Mouse (Mus musculus) spleen, adult 12 weeks (tissue): ENCODE data around the gene Rnpepl1.

Experiments used
- DNase-seq: peaks from one replicate; pipeline ENCODE4 v3.0.0; 2022; ENCODE audit warnings: low spot score

Rnpepl1 gene

GRCm38 (mm10) chr1:92910239-92910885 is at the start of gene Rnpepl1:
TSS of gene Rnpepl1 (plus strand) at chr1:92910783.
- DNase-seq: peak; percentile 68

- no peak for DNase-seq
These were observed 49.1 kb upstream of the Rnpepl1 start for GRCm38 (mm10) chr1:92861503-92861902.

GRCm38 (mm10) chr1:92863268-92863667 is 47.3 kb upstream of the Rnpepl1 start:
- DNase-seq: no peak

GRCm38 (mm10) chr1:92866170-92866569 is 44.4 kb upstream of the Rnpepl1 start:
- no peak for DNase-seq

- no peak for DNase-seq
These were observed 40.6 kb upstream of the Rnpepl1 start for GRCm38 (mm10) chr1:92869985-92870384.

GRCm38 (mm10) chr1:92872666-92873065 is 37.9 kb upstream of the Rnpepl1 start:
- no peak for DNase-seq

GRCm38 (mm10) chr1:92874011-92874410 is 36.6 kb upstream of the Rnpepl1 start:
- no peak for DNase-seq

- DNase-seq: no peak
These were observed 35.0 kb upstream of the Rnpepl1 start for GRCm38 (mm10) chr1:92875360-92876111.

- DNase-seq: no peak
These were observed 33.1 kb upstream of the Rnpepl1 start for GRCm38 (mm10) chr1:92877431-92877978.

GRCm38 (mm10) chr1:92878066-92878741 is 32.4 kb upstream of the Rnpepl1 start:
- no peak for DNase-seq

GRCm38 (mm10) chr1:92879266-92879665 is 31.3 kb upstream of the Rnpepl1 start:
- DNase-seq: no peak

GRCm38 (mm10) chr1:92880101-92880500 is 30.5 kb upstream of the Rnpepl1 start:
- no peak for DNase-seq

- DNase-seq: no peak
These were observed 28.6 kb upstream of the Rnpepl1 start for GRCm38 (mm10) chr1:92881982-92882381.

GRCm38 (mm10) chr1:92888901-92889655 is 21.5 kb upstream of the Rnpepl1 start:
- no peak for DNase-seq

GRCm38 (mm10) chr1:92892791-92893190 is 17.8 kb upstream of the Rnpepl1 start:
- no peak for DNase-seq

GRCm38 (mm10) chr1:92893896-92894295 is 16.7 kb upstream of the Rnpepl1 start:
- DNase-seq: no peak

GRCm38 (mm10) chr1:92895089-92895488 is 15.5 kb upstream of the Rnpepl1 start:
- peak; percentile 31 for DNase-seq

- no peak for DNase-seq
These were observed 7.8 kb upstream of the Rnpepl1 start, which contains the start of gene Ankmy1 for GRCm38 (mm10) chr1:92902786-92903185. TSS of gene Ankmy1 (minus strand) at chr1:92902906.

GRCm38 (mm10) chr1:92903627-92904026 is 7.0 kb upstream of the Rnpepl1 start:
- no peak for DNase-seq

GRCm38 (mm10) chr1:92905703-92906310 is 4.8 kb upstream of the Rnpepl1 start:
- DNase-seq: no peak
